ENCODE assay signal across 17 mouse cellular contexts in genomic region chr4:131145507-131145906, GRCm38 (mm10).
A peak's percentile ranks its signal among the peaks of the same experiment; 100 is the strongest.
DNase-seq lines count a peak whose midpoint lies in the region; ATAC-seq and TF ChIP-seq lines count a peak whose summit lies in the region.
"Had no signal": no experiment of that assay in that cellular context is flagged by ENCODE, and none has a peak within 500 bp of the region (broad histone marks: within the 10 kb centered on the region; RNA-seq: fewer than 3 reads in every experiment).

No protein-coding gene starts in this region.

- no peak for TF ChIP-seq POLR2A in heart, adult 2 months (IDR thresholded peaks at IDR 0.05; ENCODE audit: insufficient read depth, low read depth, low read length)
- no peak for TF ChIP-seq POLR2A in lung, adult 2 months (IDR thresholded peaks at IDR 0.05; ENCODE audit: borderline replicate concordance, extremely low read depth, low read depth, low read length)
- no peak for TF ChIP-seq POLR2A in brain, embryonic 14.5 days (IDR thresholded peaks at IDR 0.05; ENCODE audit: borderline replicate concordance, extremely low read depth, insufficient read depth, insufficient read length, poor library complexity, severe bottlenecking)

- intact Hi-C loops in heart, adult 2 months (cut with DNase I): no loop called here

- H3K4me3 ChIP-seq in heart, adult 2 months: no peak overlapping the region
- no peak overlapping the region for H3K4me3 ChIP-seq in heart, embryonic 11.5 days (ENCODE audit: low read depth, low read length)
- no peak overlapping the region for H3K4me3 ChIP-seq in lung, adult 2 months (replicated peaks; ENCODE audit: extremely low read depth, low read depth, low read length)
- H3K4me3 ChIP-seq in forebrain, embryonic 12.5 days (replicated peaks): no peak overlapping the region
- H3K4me3 ChIP-seq: embryonic facial prominence, embryonic 13.5 days had no signal

- WGBS in heart, adult 2 months: 52% methylated on average over 1 of the region's 1 CpGs
- WGBS in heart, embryonic 11.5 days (ENCODE audit: insufficient replicate concordance): 68% methylated on average over 1 of the region's 1 CpGs
- WGBS in lung, adult 2 months: 65% methylated on average over 1 of the region's 1 CpGs
- 68% methylated on average over 1 of the region's 1 CpGs for WGBS in forebrain, embryonic 12.5 days

- H3K9me3 ChIP-seq in heart, embryonic 11.5 days (replicated peaks; ENCODE audit: control insufficient read depth, low read length): no peaks in the 10 kb centered on the region
- H3K9me3 ChIP-seq in forebrain, embryonic 12.5 days: 0 out of 2 replicates have a peak, but pooled peaks cover 5% of the 10 kb centered on the region
- H3K9me3 ChIP-seq: embryonic facial prominence, embryonic 13.5 days had no signal

- no peaks in the 10 kb centered on the region for H3K36me3 ChIP-seq in heart, adult 2 months (ENCODE audit: control insufficient read depth, insufficient read depth, low read length)
- no peaks in the 10 kb centered on the region for H3K36me3 ChIP-seq in heart, embryonic 11.5 days (ENCODE audit: control insufficient read depth, insufficient read depth, low read length)
- H3K36me3 ChIP-seq in forebrain, embryonic 12.5 days (replicated peaks): no peaks in the 10 kb centered on the region
- H3K36me3 ChIP-seq: embryonic facial prominence, embryonic 13.5 days had no signal

- no peak for ATAC-seq in heart, embryonic 11.5 days (replicated peaks; ENCODE audit: insufficient number of reproducible peaks, low FRiP score, low TSS enrichment)
- ATAC-seq in forebrain, embryonic 12.5 days (ENCODE audit: low FRiP score): no peak
- ATAC-seq: activated CD4-positive, CD25-positive, alpha-beta regulatory T cell, adult 4 months; forebrain, embryonic 14.5 days; inflammation-experienced regulatory T-cells, adult 6 months had no signal

- H3K27ac ChIP-seq in heart, adult 2 months: no peak overlapping the region
- H3K27ac ChIP-seq in heart, embryonic 11.5 days (ENCODE audit: low read depth, low read length): no peak overlapping the region
- no peak overlapping the region for H3K27ac ChIP-seq in forebrain, embryonic 12.5 days
- H3K27ac ChIP-seq: embryonic facial prominence, embryonic 13.5 days had no signal

- no peak overlapping the region for H3K9ac ChIP-seq in heart, adult 2 months (ENCODE audit: low read depth, low read length)
- H3K9ac ChIP-seq in heart, embryonic 11.5 days (ENCODE audit: low read depth, low read length): no peak overlapping the region
- H3K9ac ChIP-seq in forebrain, embryonic 12.5 days: no peak overlapping the region
- H3K9ac ChIP-seq: embryonic facial prominence, embryonic 13.5 days had no signal

- no peaks in the 10 kb centered on the region; the same call in 1 of the 2 replicates for H3K27me3 ChIP-seq in heart, adult 2 months (ENCODE audit: control insufficient read depth, insufficient read depth, low read length)
- peaks cover 6% of the 10 kb centered on the region; the same call in 1 of the 2 replicates for H3K27me3 ChIP-seq in heart, embryonic 11.5 days (ENCODE audit: control insufficient read depth, insufficient read depth, low read length)
- H3K27me3 ChIP-seq in forebrain, embryonic 12.5 days: 0 out of 2 replicates have a peak, but pooled peaks cover 4% of the 10 kb centered on the region
- H3K27me3 ChIP-seq: embryonic facial prominence, embryonic 13.5 days had no signal

- H3K4me1 ChIP-seq in heart, adult 2 months (ENCODE audit: control insufficient read depth, insufficient read depth, low read length): no peaks in the 10 kb centered on the region
- no peaks in the 10 kb centered on the region for H3K4me1 ChIP-seq in heart, embryonic 11.5 days (ENCODE audit: control insufficient read depth, insufficient read depth, low read length)
- H3K4me1 ChIP-seq in lung, adult 2 months (ENCODE audit: control insufficient read depth, insufficient read depth, low read length): no peaks in the 10 kb centered on the region
- peaks cover 21% of the 10 kb centered on the region for H3K4me1 ChIP-seq in forebrain, embryonic 12.5 days

- H3K79me2 ChIP-seq in heart, adult 2 months (replicated peaks; ENCODE audit: control insufficient read depth, insufficient read depth, low read length): no peaks in the 10 kb centered on the region

- peak; percentile 52 for TF ChIP-seq CTCF in heart, adult 2 months (IDR thresholded peaks at IDR 0.05)
- TF ChIP-seq CTCF in lung, adult 2 months (IDR thresholded peaks at IDR 0.05; ENCODE audit: insufficient read depth, low read length): peak; percentile 53
- TF ChIP-seq CTCF in brain, embryonic 14.5 days (IDR thresholded peaks at IDR 0.05; ENCODE audit: borderline replicate concordance, extremely low read depth, insufficient read depth, insufficient read length): peak; percentile 48; the same call in 1 of the 2 replicates

- H3K4me2 ChIP-seq in heart, embryonic 11.5 days: no peak overlapping the region
- no peak overlapping the region for H3K4me2 ChIP-seq in forebrain, embryonic 12.5 days
- H3K4me2 ChIP-seq: embryonic facial prominence, embryonic 13.5 days had no signal

- no peak for TF ChIP-seq EP300 in heart, adult 2 months (IDR thresholded peaks at IDR 0.05; ENCODE audit: insufficient read depth, low read depth, low read length)

- no peak for DNase-seq in heart, adult 2 months
- no peak for DNase-seq in lung, adult 2 months
- no peak for DNase-seq in lung, postnatal 4 days
- peak; percentile 11 for DNase-seq in CD4-positive helper T cell, adult 2 months (ENCODE audit: low read depth, low spot score)
- no peak for DNase-seq in brain, embryonic 14.5 days (ENCODE audit: low read depth)
- DNase-seq in layer of hippocampus, adult 9-11 months: no peak
- DNase-seq: cerebellum, postnatal 25 days; gastrocnemius, postnatal 36 days; left cerebral cortex, postnatal 4 days; lung, postnatal 36 days; right cerebral cortex, postnatal 14 days had no signal
